Comparison of ENCODE assay signal across 8 mouse cellular contexts in genomic region chr2:80639398-80639797, GRCm38 (mm10). TPM values are rescaled to one million over a fixed set of nuclear protein-coding genes. Genes with fewer than 3 reads are reported as not detected.
DNase-seq lines count a peak whose midpoint lies in the region; ATAC-seq and TF ChIP-seq lines count a peak whose summit lies in the region.

No protein-coding gene starts in this region.

- peak overlapping the region; percentile 94 for H3K4me3 ChIP-seq in left cerebral cortex, adult 2 months
- peak overlapping the region; percentile 94; the same call in 1 of the 2 replicates for H3K4me3 ChIP-seq in brown adipose tissue, adult 24 weeks (ENCODE audit: insufficient read depth, low read depth, low read length)
- peak overlapping the region; percentile 91 for H3K4me3 ChIP-seq in hindbrain, embryonic 16.5 days (ENCODE audit: low read length)
- peak overlapping the region; percentile 90 for H3K4me3 ChIP-seq in midbrain, embryonic 16.5 days (ENCODE audit: low read depth, low read length)

- peaks cover 2% of the 10 kb centered on the region; the same call in 1 of the 2 replicates for H3K4me1 ChIP-seq in brown adipose tissue, adult 24 weeks (ENCODE audit: control insufficient read depth, insufficient read depth, insufficient read length, low read length)
- H3K4me1 ChIP-seq in hindbrain, embryonic 16.5 days (ENCODE audit: control insufficient read depth, insufficient read depth, low read depth, low read length): peaks cover 7% of the 10 kb centered on the region
- H3K4me1 ChIP-seq in midbrain, embryonic 16.5 days (ENCODE audit: control insufficient read depth, insufficient read depth, low read length): peaks cover 10% of the 10 kb centered on the region

- no peak for DNase-seq in left cerebral cortex, adult 2 months (ENCODE audit: extremely low spot score in 1 of 2, low spot score in 2 of 2)
- DNase-seq in left cerebral cortex, postnatal 10 days (ENCODE audit: extremely low spot score in 1 of 2, low spot score in 2 of 2): no peak
- no peak for DNase-seq in layer of hippocampus, postnatal 14 days (ENCODE audit: low spot score in 2 of 2)
- no peak for DNase-seq in layer of hippocampus, adult 18-20 months (ENCODE audit: low spot score in 2 of 2)
- DNase-seq in cerebellum, postnatal 25 days: no peak

- no peaks in the 10 kb centered on the region; the same call in 1 of the 2 replicates for H3K36me3 ChIP-seq in hindbrain, embryonic 16.5 days (ENCODE audit: control insufficient read depth, insufficient read depth, low read length)
- H3K36me3 ChIP-seq in midbrain, embryonic 16.5 days (ENCODE audit: control insufficient read depth, insufficient read depth, low read length): peaks cover 3% of the 10 kb centered on the region

- peak overlapping the region; percentile 66 for H3K4me2 ChIP-seq in hindbrain, embryonic 16.5 days (ENCODE audit: low read length)
- peak overlapping the region; percentile 69 for H3K4me2 ChIP-seq in midbrain, embryonic 16.5 days (ENCODE audit: low read length)

- no peak overlapping the region for H3K9ac ChIP-seq in hindbrain, embryonic 16.5 days (ENCODE audit: low read depth, low read length)
- peak overlapping the region; percentile 79 for H3K9ac ChIP-seq in midbrain, embryonic 16.5 days (ENCODE audit: low read depth, low read length)

- no peak overlapping the region for H3K27ac ChIP-seq in left cerebral cortex, adult 2 months
- no peak overlapping the region for H3K27ac ChIP-seq in brown adipose tissue, adult 24 weeks (replicated peaks; ENCODE audit: low read depth, low read length)
- H3K27ac ChIP-seq in hindbrain, embryonic 16.5 days (ENCODE audit: low read depth, low read length): no peak overlapping the region
- no peak overlapping the region for H3K27ac ChIP-seq in midbrain, embryonic 16.5 days (ENCODE audit: low read length)

- intact Hi-C loops in left cerebral cortex, adult 2 months (cut with DNase I): loop anchor here (2.0 kb wide), 1 partner anchor 59 kb away; the partner anchor contains the start of gene Nckap1
- intact Hi-C loops in left cerebral cortex, postnatal 10 days (cut with DNase I): no loop called here

- TF ChIP-seq CTCF in left cerebral cortex, adult 2 months (IDR thresholded peaks at IDR 0.05): no peak

- H3K27me3 ChIP-seq in hindbrain, embryonic 16.5 days (replicated peaks; ENCODE audit: control insufficient read depth, insufficient read depth, low read length): no peaks in the 10 kb centered on the region
- no peaks in the 10 kb centered on the region for H3K27me3 ChIP-seq in midbrain, embryonic 16.5 days (ENCODE audit: control insufficient read depth, insufficient read depth, low read depth, low read length)

- no peaks in the 10 kb centered on the region for H3K9me3 ChIP-seq in hindbrain, embryonic 16.5 days (ENCODE audit: control insufficient read depth, low read length)
- no peaks in the 10 kb centered on the region for H3K9me3 ChIP-seq in midbrain, embryonic 16.5 days (replicated peaks; ENCODE audit: control insufficient read depth, low read length, poor library complexity, severe bottlenecking)

- 16% methylated on average over 8 of the region's 8 CpGs for WGBS in hindbrain, embryonic 16.5 days
- 11% methylated on average over 8 of the region's 8 CpGs for WGBS in midbrain, embryonic 16.5 days

- ATAC-seq in hindbrain, embryonic 16.5 days: no peak
- ATAC-seq in midbrain, embryonic 16.5 days: no peak

RNA-seq across cellular contexts. Expression of gene Nup35, which starts 22.4 kb away (rescaled TPM):
- total RNA-seq in left cerebral cortex, adult 2 months (2021): 10 to 100 TPM; 15.2 to 15.7 TPM
- 10 to 100 TPM; 19.5 to 20.0 TPM for total RNA-seq in left cerebral cortex, postnatal 10 days (2021)
- 10.6 and 16.3 TPM in 2 replicates for polyA plus RNA-seq in brown adipose tissue, adult 24 weeks (2012; ENCODE audit: insufficient read depth, insufficient read length, missing spikeins)
- 51.7 and 53.7 TPM in 2 replicates for polyA plus RNA-seq in hindbrain, embryonic 16.5 days (2015; fragmentation: Nextera tagmentation; extraction: Ambion mirVana)
- 55.8 and 55.9 TPM in 2 replicates for polyA plus RNA-seq in midbrain, embryonic 16.5 days (2015; fragmentation: Nextera tagmentation; extraction: Ambion mirVana)
- total RNA-seq in layer of hippocampus, postnatal 14 days (2021): 10 to 100 TPM; 15.7 to 23.5 TPM
- 10 to 100 TPM; 16.1 to 18.2 TPM for total RNA-seq in layer of hippocampus, adult 18-20 months (2021)

RNA-seq across cellular contexts. Expression of gene Dusp19, which starts 22.6 kb away (rescaled TPM):
- 10 to 100 TPM; 22.3 to 25.9 TPM for total RNA-seq in left cerebral cortex, adult 2 months (2021)
- total RNA-seq in left cerebral cortex, postnatal 10 days (2021): 10 to 100 TPM; 17.5 to 20.0 TPM
- 15.9 and 20.5 TPM in 2 replicates for polyA plus RNA-seq in brown adipose tissue, adult 24 weeks (2012; ENCODE audit: insufficient read depth, insufficient read length, missing spikeins)
- 15.4 and 15.7 TPM in 2 replicates for polyA plus RNA-seq in hindbrain, embryonic 16.5 days (2015; fragmentation: Nextera tagmentation; extraction: Ambion mirVana)
- polyA plus RNA-seq in midbrain, embryonic 16.5 days (2015; fragmentation: Nextera tagmentation; extraction: Ambion mirVana): 17.8 and 18.0 TPM in 2 replicates
- 10 to 100 TPM; 20.1 to 23.6 TPM for total RNA-seq in layer of hippocampus, postnatal 14 days (2021)
- total RNA-seq in layer of hippocampus, adult 18-20 months (2021): 10 to 100 TPM; 27.5 to 29.0 TPM

RNA-seq across cellular contexts. Expression of gene Nckap1, which starts 58.2 kb away (rescaled TPM):
- 100 to 1,000 TPM; 390 to 416 TPM for total RNA-seq in left cerebral cortex, adult 2 months (2021)
- 100 to 1,000 TPM; 331 to 338 TPM for total RNA-seq in left cerebral cortex, postnatal 10 days (2021)
- 80.9 and 88.8 TPM in 2 replicates for polyA plus RNA-seq in brown adipose tissue, adult 24 weeks (2012; ENCODE audit: insufficient read depth, insufficient read length, missing spikeins)
- 63.0 and 88.0 TPM in 2 replicates for polyA plus RNA-seq in hindbrain, embryonic 16.5 days (2015; fragmentation: Nextera tagmentation; extraction: Ambion mirVana)
- polyA plus RNA-seq in midbrain, embryonic 16.5 days (2015; fragmentation: Nextera tagmentation; extraction: Ambion mirVana): 92.3 and 99.6 TPM in 2 replicates
- total RNA-seq in layer of hippocampus, postnatal 14 days (2021): 100 to 1,000 TPM; 474 to 483 TPM
- 100 to 1,000 TPM; 508 to 535 TPM for total RNA-seq in layer of hippocampus, adult 18-20 months (2021)
